In genomic region chr3:137154200-137155042, GRCm38 (mm10) we compare ENCODE assay signal across 17 mouse cellular contexts.
DNase-seq lines count a peak whose midpoint lies in the region; ATAC-seq and TF ChIP-seq lines count a peak whose summit lies in the region.
"Had no signal": no experiment of that assay in that cellular context is flagged by ENCODE, and none has a peak within 500 bp of the region (broad histone marks: within the 10 kb centered on the region; RNA-seq: fewer than 3 reads in every experiment).

No protein-coding gene starts in this region.

- WGBS in forebrain, embryonic 12.5 days: 40% methylated on average over 9 of the region's 9 CpGs
- 25% methylated on average over 9 of the region's 9 CpGs for WGBS in hindbrain, embryonic 16.5 days
- 29% methylated on average over 9 of the region's 9 CpGs for WGBS in midbrain, postnatal 0 days
- WGBS in lung, postnatal 0 days: 75% methylated on average over 9 of the region's 9 CpGs

- no peaks in the 10 kb centered on the region for H3K27me3 ChIP-seq in forebrain, embryonic 12.5 days
- H3K27me3 ChIP-seq in hindbrain, embryonic 16.5 days (replicated peaks; ENCODE audit: control insufficient read depth, insufficient read depth, low read length): no peaks in the 10 kb centered on the region
- H3K27me3 ChIP-seq in midbrain, postnatal 0 days (ENCODE audit: insufficient read depth, low read length): no peaks in the 10 kb centered on the region
- no peaks in the 10 kb centered on the region for H3K27me3 ChIP-seq in lung, postnatal 0 days (replicated peaks; ENCODE audit: insufficient read depth, low read length)
- H3K27me3 ChIP-seq: embryonic facial prominence, embryonic 12.5 days; heart, embryonic 15.5 days had no signal

- H3K36me3 ChIP-seq in forebrain, embryonic 12.5 days (replicated peaks): no peaks in the 10 kb centered on the region
- no peaks in the 10 kb centered on the region for H3K36me3 ChIP-seq in hindbrain, embryonic 16.5 days (ENCODE audit: control insufficient read depth, insufficient read depth, low read length)
- no peaks in the 10 kb centered on the region for H3K36me3 ChIP-seq in midbrain, postnatal 0 days (ENCODE audit: insufficient read depth, low read length)
- H3K36me3 ChIP-seq in lung, postnatal 0 days (ENCODE audit: insufficient read depth, low read length): no peaks in the 10 kb centered on the region
- H3K36me3 ChIP-seq: embryonic facial prominence, embryonic 12.5 days; G1E; heart, embryonic 15.5 days had no signal

- no peak for TF ChIP-seq CTCF in midbrain, postnatal 0 days (IDR thresholded peaks at IDR 0.05)
- TF ChIP-seq CTCF in lung, postnatal 0 days (IDR thresholded peaks at IDR 0.05): no peak

- ATAC-seq in forebrain, embryonic 12.5 days (ENCODE audit: low FRiP score): peak; percentile 62
- peak; percentile 60 for ATAC-seq in hindbrain, embryonic 16.5 days
- no peak for ATAC-seq in midbrain, postnatal 0 days (ENCODE audit: low FRiP score)
- ATAC-seq in erythroblast, adult 5-6 weeks (replicated peaks; ENCODE audit: low FRiP score, poor library complexity, severe bottlenecking): no peak
- ATAC-seq in lung, postnatal 0 days: no peak

- TF ChIP-seq EP300 in lung, postnatal 0 days (IDR thresholded peaks at IDR 0.05): no peak

- DNase-seq in embryo, embryonic 11 days: peak; percentile 30
- no peak for DNase-seq in midbrain, postnatal 0 days (ENCODE audit: low spot score)
- DNase-seq in layer of hippocampus, adult 8-10 months (ENCODE audit: low spot score in 2 of 2): no peak
- DNase-seq in lung, postnatal 0 days (ENCODE audit: low spot score): no peak
- DNase-seq: adrenal gland, adult 2 months; cerebellum, adult 9-10 months; heart, adult 18-20 months; lung, adult 2 months; right cerebral cortex, postnatal 4 days had no signal

- no peak overlapping the region for H3K4me2 ChIP-seq in forebrain, embryonic 12.5 days
- H3K4me2 ChIP-seq in hindbrain, embryonic 16.5 days (ENCODE audit: low read length): no peak overlapping the region
- no peak overlapping the region for H3K4me2 ChIP-seq in midbrain, postnatal 0 days (ENCODE audit: low read depth, low read length, poor library complexity, severe bottlenecking)
- no peak overlapping the region for H3K4me2 ChIP-seq in lung, postnatal 0 days (replicated peaks; ENCODE audit: low read depth, low read length)
- H3K4me2 ChIP-seq: embryonic facial prominence, embryonic 12.5 days; heart, embryonic 15.5 days had no signal

- no peaks in the 10 kb centered on the region for H3K9me3 ChIP-seq in forebrain, embryonic 12.5 days
- no peaks in the 10 kb centered on the region for H3K9me3 ChIP-seq in hindbrain, embryonic 16.5 days (ENCODE audit: control insufficient read depth, low read length)
- no peaks in the 10 kb centered on the region for H3K9me3 ChIP-seq in midbrain, postnatal 0 days (ENCODE audit: low read length)
- H3K9me3 ChIP-seq in lung, postnatal 0 days (ENCODE audit: low read length): no peaks in the 10 kb centered on the region
- H3K9me3 ChIP-seq: embryonic facial prominence, embryonic 12.5 days; G1E; heart, embryonic 15.5 days had no signal

- 0 out of 2 replicates have a peak overlapping the region, but pooled peaks have one; percentile 33 for H3K27ac ChIP-seq in forebrain, embryonic 12.5 days
- H3K27ac ChIP-seq in hindbrain, embryonic 16.5 days (ENCODE audit: low read depth, low read length): no peak overlapping the region
- H3K27ac ChIP-seq in midbrain, postnatal 0 days (ENCODE audit: low read depth, low read length): peak overlapping the region; percentile 43; the same call in 1 of the 2 replicates
- H3K27ac ChIP-seq in lung, postnatal 0 days (ENCODE audit: low read length): no peak overlapping the region
- H3K27ac ChIP-seq: embryonic facial prominence, embryonic 12.5 days; heart, embryonic 15.5 days; kidney, postnatal 0 days had no signal

- no peak overlapping the region for H3K4me3 ChIP-seq in forebrain, embryonic 12.5 days (replicated peaks)
- no peak overlapping the region for H3K4me3 ChIP-seq in hindbrain, embryonic 16.5 days (ENCODE audit: low read length)
- no peak overlapping the region for H3K4me3 ChIP-seq in midbrain, postnatal 0 days (ENCODE audit: low read depth, low read length)
- H3K4me3 ChIP-seq in lung, postnatal 0 days (ENCODE audit: low read depth, low read length): no peak overlapping the region
- H3K4me3 ChIP-seq: embryonic facial prominence, embryonic 12.5 days; heart, embryonic 15.5 days; myocyte had no signal

- no peak overlapping the region for H3K9ac ChIP-seq in forebrain, embryonic 12.5 days
- no peak overlapping the region; the same call in 1 of the 2 replicates for H3K9ac ChIP-seq in hindbrain, embryonic 16.5 days (ENCODE audit: low read depth, low read length)
- H3K9ac ChIP-seq in midbrain, postnatal 0 days (replicated peaks; ENCODE audit: low read length, poor library complexity, severe bottlenecking): no peak overlapping the region
- H3K9ac ChIP-seq in lung, postnatal 0 days (replicated peaks; ENCODE audit: low read depth): no peak overlapping the region
- H3K9ac ChIP-seq: embryonic facial prominence, embryonic 12.5 days; heart, embryonic 15.5 days had no signal

- H3K4me1 ChIP-seq in forebrain, embryonic 12.5 days: peaks cover 16% of the 10 kb centered on the region
- H3K4me1 ChIP-seq in hindbrain, embryonic 16.5 days (ENCODE audit: control insufficient read depth, insufficient read depth, low read depth, low read length): peaks cover 7% of the 10 kb centered on the region
- H3K4me1 ChIP-seq in midbrain, postnatal 0 days (ENCODE audit: insufficient read depth, low read length): 0 out of 2 replicates have a peak, but pooled peaks cover 3% of the 10 kb centered on the region
- H3K4me1 ChIP-seq in lung, postnatal 0 days (ENCODE audit: insufficient read depth, low read depth, low read length): no peaks in the 10 kb centered on the region

Comparison
In these comparisons a context has a peak if more than half of its experiments do, and no peak if none do; other contexts are left out.
1. ATAC-seq: peak in forebrain, embryonic 12.5 days (single experiment) and hindbrain, embryonic 16.5 days (single experiment); none in midbrain, postnatal 0 days (single experiment), erythroblast, adult 5-6 weeks (single experiment) and lung, postnatal 0 days (single experiment).
2. H3K27ac ChIP-seq: peak in forebrain, embryonic 12.5 days (single experiment) and midbrain, postnatal 0 days (single experiment); none in hindbrain, embryonic 16.5 days (single experiment) and lung, postnatal 0 days (single experiment).